Mouse (Mus musculus): ENCODE measurements around the gene Baiap2. TPM values are rescaled to one million over a fixed set of nuclear protein-coding genes. Genes with fewer than 3 reads are reported as not detected.

Gene Baiap2
- polyA plus RNA-seq, 1 experiment from 2014 or later, result 42.0 TPM

DNA sequence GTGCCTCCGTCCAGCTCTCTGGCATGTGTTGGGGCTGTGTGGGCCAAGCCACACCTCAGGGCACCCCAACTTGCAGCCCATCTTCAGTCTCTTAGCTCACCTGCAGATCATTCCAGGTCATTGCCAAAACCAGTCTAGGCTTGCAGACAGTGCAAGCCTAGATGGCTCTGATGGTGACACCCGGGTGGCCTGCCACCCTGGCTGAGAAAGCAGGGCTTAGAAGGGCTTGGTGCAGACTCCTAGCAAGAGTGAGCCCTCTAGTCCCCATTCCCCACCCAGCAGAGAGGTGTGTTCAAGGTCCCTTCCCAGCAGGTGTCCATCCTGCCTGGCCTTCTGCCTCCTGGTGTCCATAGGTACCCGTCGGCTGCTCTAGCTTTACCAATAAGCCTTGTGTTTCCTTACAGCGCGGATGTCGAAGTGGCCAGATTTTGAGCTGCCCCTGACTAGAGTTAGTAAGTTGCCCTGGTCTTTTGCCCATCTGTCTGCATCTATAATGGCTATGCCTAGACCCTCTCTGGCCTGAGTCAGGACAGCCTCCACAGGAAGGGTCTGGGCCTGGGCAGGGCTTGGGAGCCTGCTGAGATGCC lies 60.2 kb downstream of the Baiap2 start:
- WGBS, result 92% methylated on average over 7 of the region's 7 CpGs
- Histone ChIP-seq H3K9me3 (replicated peaks) (no peaks in the 10 kb centered on the region), H3K27me3 (no peaks in the 10 kb centered on the region), H3K4me3 (replicated peaks) (no peak overlapping the region), H3K36me3 (peaks cover 13% of the 10 kb centered on the region), H3K27ac (replicated peaks) (no peak overlapping the region), H3K4me2 (replicated peaks) (no peak overlapping the region), H3K9ac (no peak overlapping the region), H3K4me1 (peaks cover 5% of the 10 kb centered on the region; the same call in 1 of the 2 replicates)
- ATAC-seq (ENCODE audit: insufficient number of reproducible peaks, low FRiP score, low TSS enrichment, low read depth), result no peak

DNA sequence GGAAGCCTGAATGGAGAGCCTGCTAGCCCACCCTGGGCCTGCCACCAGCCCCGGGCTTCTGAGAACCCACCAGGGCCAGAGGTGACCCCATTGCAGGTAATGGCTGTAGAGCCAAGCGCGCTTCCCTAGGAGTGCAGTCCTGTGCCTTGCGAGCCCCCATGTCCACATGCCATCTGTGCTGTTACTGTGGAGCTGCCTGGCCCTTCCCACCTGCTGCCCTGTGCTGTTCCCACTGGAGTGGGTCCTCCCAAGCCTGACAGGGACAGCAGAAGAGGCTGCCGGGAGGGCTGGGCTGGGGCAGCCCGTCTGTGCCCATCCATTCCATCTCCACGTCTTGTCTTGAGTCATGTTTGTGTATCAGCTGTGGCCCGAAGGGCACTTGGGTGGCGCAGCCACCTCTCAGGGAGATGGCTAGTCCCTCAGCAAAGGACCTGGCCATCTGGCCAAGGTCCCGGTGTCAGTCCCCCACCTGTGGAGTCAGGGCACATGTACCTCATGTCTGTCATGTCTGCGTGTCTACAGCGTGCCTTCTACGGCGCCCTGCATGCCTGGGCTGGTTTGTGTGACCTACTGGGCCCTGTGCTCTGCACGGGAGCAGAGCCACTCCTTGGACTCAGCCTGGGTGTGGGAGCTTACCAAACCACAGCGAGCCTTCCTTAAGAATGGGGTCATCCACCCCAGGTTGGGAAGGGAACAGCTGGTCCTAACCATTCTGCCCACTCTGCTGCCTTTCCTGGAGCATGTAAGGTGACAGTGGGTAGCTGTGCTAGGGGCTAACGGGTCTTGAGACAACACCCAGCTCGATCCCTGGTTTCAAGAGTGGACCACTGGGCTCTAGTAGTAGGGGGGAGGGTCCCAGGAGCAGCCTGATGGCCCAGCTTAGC lies 63.1 kb downstream of the Baiap2 start:
- Histone ChIP-seq H3K9me3 (replicated peaks) (no peaks in the 10 kb centered on the region), H3K27me3 (no peaks in the 10 kb centered on the region), H3K4me2 (replicated peaks) (no peak overlapping the region), H3K4me3 (replicated peaks) (no peak overlapping the region), H3K27ac (replicated peaks) (no peak overlapping the region), H3K36me3 (0 out of 2 replicates have a peak, but pooled peaks cover 3% of the 10 kb centered on the region), H3K9ac (no peak overlapping the region), H3K4me1 (peaks cover 5% of the 10 kb centered on the region; the same call in 1 of the 2 replicates)
- 79% methylated on average over 18 of the region's 18 CpGs for WGBS
- no peak for ATAC-seq (ENCODE audit: insufficient number of reproducible peaks, low FRiP score, low TSS enrichment, low read depth)

- no peak for ATAC-seq (ENCODE audit: insufficient number of reproducible peaks, low FRiP score, low TSS enrichment, low read depth)
- H3K4me2 ChIP-seq (replicated peaks), result no peak overlapping the region
- 0 out of 2 replicates have a peak, but pooled peaks cover 3% of the 10 kb centered on the region for H3K36me3 ChIP-seq
- peaks cover 12% of the 10 kb centered on the region for H3K4me1 ChIP-seq
- no peak overlapping the region for H3K4me3 ChIP-seq (replicated peaks)
- WGBS, result 63% methylated on average over 4 of the region's 4 CpGs
- H3K9me3 ChIP-seq (replicated peaks), result no peaks in the 10 kb centered on the region
- H3K27ac ChIP-seq (replicated peaks), result no peak overlapping the region
- no peak overlapping the region for H3K9ac ChIP-seq
- no peaks in the 10 kb centered on the region for H3K27me3 ChIP-seq
Measured at GRCm38 (mm10) chr11:120007496-120008080, 65.0 kb downstream of the Baiap2 start.

DNA sequence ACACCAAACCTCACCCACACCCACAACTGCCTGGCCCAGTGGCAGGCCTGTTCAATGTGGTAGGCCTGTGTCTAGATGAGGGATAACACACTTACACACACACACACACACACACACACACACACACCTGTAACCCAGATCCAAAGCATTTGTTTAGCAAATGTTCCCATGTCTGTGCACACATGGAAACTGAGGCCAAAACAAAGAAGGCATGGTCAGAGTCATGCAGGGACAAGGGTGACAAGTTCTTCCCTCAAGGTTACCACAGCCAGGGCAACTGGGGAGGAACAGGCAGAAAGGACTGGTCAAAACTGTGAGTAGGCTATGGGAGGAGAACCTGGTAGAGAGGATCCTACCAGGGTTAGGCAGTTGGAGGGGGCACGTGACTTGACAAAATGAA lies 65.9 kb downstream of the Baiap2 start:
- no peak for ATAC-seq (ENCODE audit: insufficient number of reproducible peaks, low FRiP score, low TSS enrichment, low read depth)
- Histone ChIP-seq H3K27me3 (no peaks in the 10 kb centered on the region), H3K27ac (replicated peaks) (no peak overlapping the region), H3K4me1 (peaks cover 17% of the 10 kb centered on the region), H3K9ac (no peak overlapping the region), H3K36me3 (0 out of 2 replicates have a peak, but pooled peaks cover 3% of the 10 kb centered on the region), H3K9me3 (replicated peaks) (no peaks in the 10 kb centered on the region), H3K4me3 (replicated peaks) (no peak overlapping the region), H3K4me2 (replicated peaks) (no peak overlapping the region)
- WGBS, result 91% methylated on average over 1 of the region's 1 CpGs

- Histone ChIP-seq H3K9me3 (replicated peaks) (no peaks in the 10 kb centered on the region), H3K36me3 (0 out of 2 replicates have a peak, but pooled peaks cover under 1% of the 10 kb centered on the region), H3K27ac (replicated peaks) (no peak overlapping the region), H3K4me3 (replicated peaks) (no peak overlapping the region), H3K27me3 (no peaks in the 10 kb centered on the region), H3K4me1 (peaks cover 19% of the 10 kb centered on the region), H3K9ac (no peak overlapping the region), H3K4me2 (replicated peaks) (no peak overlapping the region)
- 91% methylated on average over 8 of the region's 8 CpGs for WGBS
- no peak for ATAC-seq (ENCODE audit: insufficient number of reproducible peaks, low FRiP score, low TSS enrichment, low read depth)
Measured at GRCm38 (mm10) chr11:120008956-120009355, 66.4 kb downstream of the Baiap2 start.

DNA sequence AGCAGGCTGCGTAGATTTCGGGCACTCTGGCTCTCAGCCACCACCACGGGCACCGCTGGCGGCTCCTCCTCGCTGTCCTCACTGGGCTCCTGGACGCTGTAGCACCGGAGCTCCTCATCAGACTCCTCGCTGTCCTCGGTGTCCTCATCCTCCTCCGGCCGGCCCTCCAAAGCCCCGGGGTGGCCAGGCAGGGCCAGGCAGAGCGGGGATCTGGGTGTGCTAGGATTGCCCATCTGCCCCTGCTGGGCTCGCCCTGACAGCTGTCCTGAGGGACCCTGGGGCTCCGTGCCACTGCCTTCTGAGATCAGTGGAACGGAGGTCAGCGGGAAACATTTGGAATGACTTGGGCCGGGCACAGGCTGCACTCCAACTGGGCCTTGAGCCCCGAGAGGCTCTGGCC lies 67.4 kb downstream of the Baiap2 start:
- no peak for ATAC-seq (ENCODE audit: insufficient number of reproducible peaks, low FRiP score, low TSS enrichment, low read depth)
- 83% methylated on average over 20 of the region's 20 CpGs for WGBS

GRCm38 (mm10) chr11:120011114-120011760 lies 68.7 kb downstream of the Baiap2 start:
- no peak for ATAC-seq (ENCODE audit: insufficient number of reproducible peaks, low FRiP score, low TSS enrichment, low read depth)
- H3K4me3 ChIP-seq (replicated peaks), result no peak overlapping the region
- WGBS, result 72% methylated on average over 11 of the region's 11 CpGs
- H3K4me1 ChIP-seq, result peaks cover 19% of the 10 kb centered on the region
- no peaks in the 10 kb centered on the region for H3K27me3 ChIP-seq
- H3K9me3 ChIP-seq (replicated peaks), result no peaks in the 10 kb centered on the region
- H3K4me2 ChIP-seq (replicated peaks), result no peak overlapping the region
- H3K36me3 ChIP-seq, result no peaks in the 10 kb centered on the region
- no peak overlapping the region for H3K9ac ChIP-seq
- H3K27ac ChIP-seq (replicated peaks), result no peak overlapping the region

More for the DNA sequence above, 67.4 kb downstream of the Baiap2 start:
- H3K4me2 ChIP-seq (replicated peaks), result no peak overlapping the region
- H3K27ac ChIP-seq (replicated peaks), result no peak overlapping the region
- no peaks in the 10 kb centered on the region for H3K9me3 ChIP-seq (replicated peaks)
- H3K27me3 ChIP-seq, result no peaks in the 10 kb centered on the region
- no peak overlapping the region for H3K4me3 ChIP-seq (replicated peaks)
- H3K9ac ChIP-seq, result no peak overlapping the region
- peaks cover 19% of the 10 kb centered on the region for H3K4me1 ChIP-seq
- H3K36me3 ChIP-seq, result no peaks in the 10 kb centered on the region

- H3K27ac ChIP-seq (replicated peaks), result no peak overlapping the region
- 39% methylated on average over 43 of the region's 43 CpGs for WGBS
- no peak overlapping the region for H3K9ac ChIP-seq
- no peaks in the 10 kb centered on the region for H3K36me3 ChIP-seq
- no peak for ATAC-seq (ENCODE audit: insufficient number of reproducible peaks, low FRiP score, low TSS enrichment, low read depth)
- H3K4me1 ChIP-seq, result peaks cover 19% of the 10 kb centered on the region
- no peaks in the 10 kb centered on the region for H3K9me3 ChIP-seq (replicated peaks)
- no peaks in the 10 kb centered on the region for H3K27me3 ChIP-seq
- H3K4me3 ChIP-seq (replicated peaks), result peak overlapping the region; percentile 8
- peak overlapping the region; percentile 42 for H3K4me2 ChIP-seq (replicated peaks)
Measured at GRCm38 (mm10) chr11:120011761-120012560, 69.4 kb downstream of the Baiap2 start.

DNA sequence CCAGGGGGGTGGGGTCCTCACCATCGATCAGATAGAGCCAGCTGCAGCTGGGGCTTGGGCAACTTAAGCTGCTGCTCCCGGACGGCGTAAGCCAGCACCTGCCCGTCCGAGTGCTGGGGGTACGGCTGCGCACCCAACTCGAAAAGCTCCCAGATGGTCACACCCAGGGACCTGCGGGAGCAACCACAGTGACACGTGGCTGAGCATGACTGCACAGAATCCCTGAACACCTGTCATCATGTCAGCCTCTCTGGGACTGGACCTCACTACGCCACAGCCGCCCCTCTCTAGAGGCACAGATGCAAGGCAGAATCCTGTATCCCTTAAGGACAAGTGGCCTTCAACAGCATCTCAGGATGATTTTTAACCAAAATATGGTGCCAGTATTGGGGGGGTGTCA lies 70.1 kb downstream of the Baiap2 start:
- WGBS, result 74% methylated on average over 13 of the region's 13 CpGs
- H3K27me3 ChIP-seq, result no peaks in the 10 kb centered on the region
- 0 out of 2 replicates have a peak, but pooled peaks have one; percentile 3 for ATAC-seq (ENCODE audit: insufficient number of reproducible peaks, low FRiP score, low TSS enrichment, low read depth)
- H3K4me2 ChIP-seq (replicated peaks), result no peak overlapping the region
- H3K4me3 ChIP-seq (replicated peaks), result no peak overlapping the region
- no peaks in the 10 kb centered on the region for H3K9me3 ChIP-seq (replicated peaks)
- H3K36me3 ChIP-seq, result no peaks in the 10 kb centered on the region
- no peak overlapping the region for H3K9ac ChIP-seq
- peaks cover 19% of the 10 kb centered on the region for H3K4me1 ChIP-seq
- no peak overlapping the region for H3K27ac ChIP-seq (replicated peaks)

GRCm38 (mm10) chr11:120013174-120013711 lies 70.7 kb downstream of the Baiap2 start:
- peak overlapping the region; percentile 57 for H3K4me2 ChIP-seq (replicated peaks)
- no peak overlapping the region; the same call in 1 of the 2 replicates for H3K27ac ChIP-seq (replicated peaks)
- peak; percentile 70 for ATAC-seq (ENCODE audit: insufficient number of reproducible peaks, low FRiP score, low TSS enrichment, low read depth)
- no peaks in the 10 kb centered on the region for H3K27me3 ChIP-seq
- 0 out of 2 replicates have a peak overlapping the region, but pooled peaks have one; percentile 24 for H3K9ac ChIP-seq
- WGBS, result 14% methylated on average over 20 of the region's 21 CpGs
- peak overlapping the region; percentile 33 for H3K4me3 ChIP-seq (replicated peaks)
- peaks cover 19% of the 10 kb centered on the region for H3K4me1 ChIP-seq
- no peaks in the 10 kb centered on the region for H3K9me3 ChIP-seq (replicated peaks)
- H3K36me3 ChIP-seq, result no peaks in the 10 kb centered on the region
